Mouse (Mus musculus) heart, postnatal 4 days (tissue): ENCODE results near the gene Raver1. TPM values are rescaled to one million over a fixed set of nuclear protein-coding genes. Genes with fewer than 3 reads are reported as not detected.
"Not testable (repeated sequence)": the region's sequence is repeated elsewhere in the genome, so short reads cannot be mapped to it uniquely, and the experiment has no call there.

Source experiments
- DNase-seq: peaks from one replicate; pipeline ENCODE4 v3.0.0; 2021
- total RNA-seq, 2 experiments: library from RNA; stranded (reverse); gene quantifications; 2 replicates each; pipeline ENCODE4 v1.2.3; 2021

Gene Raver1
- total RNA-seq, 2 experiments from 2014 or later = 44.4 to 48.9 TPM

- no peak for DNase-seq
These were observed 13.0 kb upstream of the Raver1 start for GRCm38 (mm10) chr9:21104814-21105213.

GRCm38 (mm10) chr9:21102076-21102475 lies 10.3 kb upstream of the Raver1 start:
- DNase-seq = no peak

GRCm38 (mm10) chr9:21100447-21101161 lies 8.8 kb upstream of the Raver1 start:
- DNase-seq = no peak

- DNase-seq = no peak
These were observed 6.0 kb upstream of the Raver1 start for GRCm38 (mm10) chr9:21097793-21098192.

- no peak for DNase-seq
These were observed 4.2 kb upstream of the Raver1 start for GRCm38 (mm10) chr9:21095958-21096357.

GRCm38 (mm10) chr9:21093423-21093822 lies 1.6 kb upstream of the Raver1 start:
- no peak for DNase-seq

GRCm38 (mm10) chr9:21090972-21091706 lies 669 bp downstream of the Raver1 start:
- DNase-seq = no peak

GRCm38 (mm10) chr9:21090537-21090936 lies 1.3 kb downstream of the Raver1 start:
- no peak for DNase-seq

GRCm38 (mm10) chr9:21083324-21083723 lies 8.5 kb downstream of the Raver1 start:
- no peak for DNase-seq

GRCm38 (mm10) chr9:21081127-21081526 lies 10.7 kb downstream of the Raver1 start:
- no peak for DNase-seq

- no peak for DNase-seq
These were observed 16.2 kb downstream of the Raver1 start for GRCm38 (mm10) chr9:21075625-21076024.

GRCm38 (mm10) chr9:21074173-21074572 lies 17.6 kb downstream of the Raver1 start:
- no peak for DNase-seq

GRCm38 (mm10) chr9:21073044-21073840 lies 18.6 kb downstream of the Raver1 start, which contains the start of the genes Gm49373 and Fdx1l:
Gene Gm49373 (minus strand): TSS chr9:21073096.
Gene Fdx1l (minus strand): TSS chr9:21073614.
- peak; percentile 89 for DNase-seq

- no peak for DNase-seq
These were observed 19.2 kb downstream of the Raver1 start for GRCm38 (mm10) chr9:21072641-21073040.

- DNase-seq = no peak
These were observed 24.7 kb downstream of the Raver1 start, which contains the start of gene Zglp1 for GRCm38 (mm10) chr9:21067006-21067684. Gene Zglp1 (minus strand): TSS chr9:21067093.

GRCm38 (mm10) chr9:21062928-21063327 lies 28.9 kb downstream of the Raver1 start:
- DNase-seq = no peak

GRCm38 (mm10) chr9:21051578-21051977 lies 40.2 kb downstream of the Raver1 start:
- DNase-seq = no peak

- DNase-seq = no peak
These were observed 46.6 kb downstream of the Raver1 start for GRCm38 (mm10) chr9:21045235-21045634.

- DNase-seq = not testable (repeated sequence)
These were observed 47.0 kb downstream of the Raver1 start for GRCm38 (mm10) chr9:21044785-21045184.

GRCm38 (mm10) chr9:21043563-21043962 lies 48.2 kb downstream of the Raver1 start:
- DNase-seq = no peak

- no peak for DNase-seq
These were observed 50.5 kb downstream of the Raver1 start for GRCm38 (mm10) chr9:21041308-21041707.

GRCm38 (mm10) chr9:21039779-21040178 lies 52.0 kb downstream of the Raver1 start:
- DNase-seq = no peak
